Mouse (Mus musculus) liver, postnatal 0 days (tissue): ENCODE results near the gene 4930544D05Rik. TPM values are rescaled to one million over a fixed set of nuclear protein-coding genes. Genes with fewer than 3 reads are reported as not detected.
"Not testable (repeated sequence)": the region's sequence is repeated elsewhere in the genome, so short reads cannot be mapped to it uniquely, and the experiment has no call there.

Experiments used
- ATAC-seq: fragments of 200-750 bp; cut with Nextera tagmentation; 2 replicates; pipeline ENCODE4 v1.8.0; 2017; ENCODE audit warnings: mild to moderate bottlenecking, moderate library complexity
- DNase-seq: peaks from one replicate; pipeline ENCODE4 v3.0.0-alpha.2; 2016
- H3K27ac ChIP-seq: fragments of 300-500 bp; sonication (generic); 2 replicates; pipeline ENCODE4 v1.5.1; 2014; ENCODE audit warnings: antibody characterized with exemption, moderate library complexity, mild to moderate bottlenecking, low read depth
- H3K27me3 ChIP-seq: fragments of 300-500 bp; sonication (generic); 2 replicates; pipeline ENCODE4 v1.6.1; 2014; ENCODE audit warnings: low read length, control low read depth, mixed read lengths; ENCODE audit not compliant: insufficient read depth
- H3K36me3 ChIP-seq: fragments of 300-500 bp; sonication (generic); replicated peaks from 2 replicates; pipeline ENCODE4 v1.6.1; 2014; ENCODE audit warnings: mild to moderate bottlenecking, control low read depth, low read length, moderate library complexity, mixed read lengths; ENCODE audit not compliant: insufficient read depth
- H3K4me1 ChIP-seq: fragments of 300-500 bp; sonication (generic); 2 replicates; pipeline ENCODE4 v1.6.1; 2014; ENCODE audit warnings: antibody characterized with exemption, mild to moderate bottlenecking, control low read depth; ENCODE audit not compliant: insufficient read depth
- H3K4me2 ChIP-seq: fragments of 300-500 bp; sonication (generic); 2 replicates; pipeline ENCODE4 v1.6.1; 2014; ENCODE audit warnings: low read depth, mild to moderate bottlenecking, low read length, moderate library complexity, mixed read lengths
- H3K4me3 ChIP-seq: fragments of 300-500 bp; sonication (generic); 2 replicates; pipeline ENCODE4 v1.5.1; 2014; ENCODE audit warnings: low read depth, low read length
- H3K9ac ChIP-seq: fragments of 300-500 bp; sonication (generic); replicated peaks from 2 replicates; pipeline ENCODE4 v1.6.1; 2014; ENCODE audit warnings: mild to moderate bottlenecking, moderate library complexity
- H3K9me3 ChIP-seq: fragments of 300-500 bp; sonication (generic); 2 replicates; pipeline ENCODE4 v1.6.1; 2016; ENCODE audit warnings: mild to moderate bottlenecking, control low read depth, low read length, mixed read lengths
- CTCF ChIP-seq: sonication (generic); IDR thresholded peaks from 2 replicates; pipeline ENCODE4 v1.5.1; 2016; ENCODE audit warnings: antibody characterized with exemption, low read depth
- EP300 ChIP-seq: IDR thresholded peaks from 2 replicates; pipeline ENCODE4 v1.6.1; 2016; ENCODE audit warnings: antibody characterized with exemption, low read depth, mild to moderate bottlenecking
- WGBS: fragments of 180-500 bp; shearing (Covaris S2); extraction: QIAGEN DNeasy Blood & Tissue Kit; methylation state at CpG from one replicate; pipeline ENCODE4 v1.1.7; 2014; ENCODE audit not compliant: insufficient replicate concordance; 5-methylcytosine and 5-hydroxymethylcytosine counted together
- polyA plus RNA-seq: library from polyadenylated mRNA; unstranded; fragments of >200 nt; fragmentation: Nextera tagmentation; extraction: Ambion mirVana; gene quantifications from 2 replicates; pipeline ENCODE4 v1.2.1, GENCODE M21; 2015

4930544D05Rik gene
- not detected in 2 replicates for polyA plus RNA-seq

DNA sequence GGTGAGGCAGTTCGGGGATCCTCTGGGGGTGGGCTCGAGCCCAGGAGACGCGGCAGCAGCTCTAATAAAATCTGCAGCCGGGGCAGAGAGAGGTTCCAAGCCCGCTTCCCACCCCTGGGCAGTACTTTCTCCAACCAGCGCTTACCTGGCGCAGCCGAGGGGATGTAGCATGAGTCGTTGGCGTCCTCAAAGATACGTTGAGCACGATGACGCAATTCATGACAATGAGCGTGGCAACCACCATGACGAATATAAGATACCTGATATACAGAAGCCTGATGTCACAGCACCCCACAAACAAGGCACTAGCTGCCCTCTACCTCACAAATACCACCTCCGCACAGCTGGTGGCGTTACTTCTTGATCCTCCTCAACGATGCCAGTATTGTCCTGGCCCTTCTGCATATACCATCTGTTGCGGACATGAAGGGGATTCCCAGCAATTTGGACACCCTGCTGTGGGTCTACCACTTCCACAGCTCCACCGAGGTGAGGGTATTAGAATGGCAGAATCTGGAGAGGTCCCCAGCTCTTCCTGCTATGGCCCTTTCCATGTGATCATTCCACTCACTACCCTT, at the start of gene 4930544D05Rik:
TSS of gene 4930544D05Rik (plus strand) at position 333 of the 578 bp plus-strand sequence.
- Histone ChIP-seq H3K9me3 (no peaks in the 10 kb centered on the region), H3K9ac (peak within 1 kb of the TSS; percentile 59), H3K4me1 (peaks cover 14% of the 10 kb centered on the region), H3K4me3 (peak within 1 kb of the TSS; percentile 49), H3K27ac (no peak within 1 kb of the TSS), H3K27me3 (no peaks in the 10 kb centered on the region), H3K36me3 (peaks cover 11% of the 10 kb centered on the region), H3K4me2 (peak within 1 kb of the TSS; percentile 93)
- 18% methylated on average over 21 of the region's 21 CpGs for WGBS
- DNase-seq (no peak), ATAC-seq (no peak; the same call in 1 of the 2 replicates)
- TF ChIP-seq CTCF (no peak), EP300 (no peak)

DNA sequence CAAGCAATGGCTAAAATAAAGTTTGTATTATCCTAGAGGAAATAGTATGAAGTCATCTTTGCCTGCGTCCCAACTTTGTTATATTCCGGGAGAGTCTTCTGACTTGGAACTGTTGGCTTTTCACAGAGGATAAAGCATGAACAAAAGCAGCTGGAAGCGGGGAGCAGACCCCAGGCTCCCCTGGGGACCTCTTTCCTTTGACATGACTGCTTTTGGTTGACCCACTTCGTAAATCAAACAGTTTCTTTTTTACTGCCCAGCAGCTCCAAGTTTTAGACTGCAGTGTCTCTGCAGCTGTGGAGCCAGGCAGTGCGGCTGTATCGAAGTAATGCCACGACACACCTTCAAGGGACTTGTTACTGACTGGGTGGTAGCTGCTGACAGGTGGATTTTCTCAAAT, 49.1 kb upstream of the 4930544D05Rik start:
- Histone ChIP-seq H3K9ac (no peak overlapping the region), H3K4me3 (no peak overlapping the region), H3K4me1 (peaks cover 24% of the 10 kb centered on the region), H3K27me3 (no peaks in the 10 kb centered on the region), H3K36me3 (no peaks in the 10 kb centered on the region), H3K9me3 (no peaks in the 10 kb centered on the region), H3K27ac (no peak overlapping the region), H3K4me2 (no peak overlapping the region)
- 82% methylated on average over 7 of the region's 7 CpGs for WGBS
- ATAC-seq: no peak
- TF ChIP-seq CTCF (no peak), EP300 (no peak)
- DNase-seq: no peak

DNA sequence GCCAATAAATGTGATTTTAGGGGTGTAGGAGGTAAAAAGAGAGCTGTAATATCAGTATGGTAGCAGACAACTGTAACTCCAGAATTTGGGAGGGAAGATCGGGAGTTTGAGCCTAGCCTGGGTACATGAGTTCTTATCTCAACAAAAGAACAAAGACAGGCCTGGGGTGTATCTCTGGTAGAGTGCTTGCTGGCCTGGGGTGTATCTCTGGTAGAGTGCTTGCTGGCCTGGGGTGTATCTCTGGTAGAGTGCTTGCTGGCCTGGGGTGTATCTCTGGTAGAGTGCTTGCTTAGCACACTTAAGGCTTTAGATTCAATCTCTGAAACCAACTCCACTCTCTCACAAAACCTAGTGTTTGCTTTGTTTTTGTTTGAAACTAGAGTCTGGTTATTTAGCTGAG, 45.0 kb upstream of the 4930544D05Rik start:
- not testable (repeated sequence) for ATAC-seq, H3K36me3 ChIP-seq, H3K27ac ChIP-seq, DNase-seq, H3K4me3 ChIP-seq, H3K27me3 ChIP-seq, H3K4me2 ChIP-seq, H3K9me3 ChIP-seq, H3K9ac ChIP-seq
- WGBS: 52% methylated on average over 1 of the region's 1 CpGs
- peaks cover 11% of the 10 kb centered on the region for H3K4me1 ChIP-seq

DNA sequence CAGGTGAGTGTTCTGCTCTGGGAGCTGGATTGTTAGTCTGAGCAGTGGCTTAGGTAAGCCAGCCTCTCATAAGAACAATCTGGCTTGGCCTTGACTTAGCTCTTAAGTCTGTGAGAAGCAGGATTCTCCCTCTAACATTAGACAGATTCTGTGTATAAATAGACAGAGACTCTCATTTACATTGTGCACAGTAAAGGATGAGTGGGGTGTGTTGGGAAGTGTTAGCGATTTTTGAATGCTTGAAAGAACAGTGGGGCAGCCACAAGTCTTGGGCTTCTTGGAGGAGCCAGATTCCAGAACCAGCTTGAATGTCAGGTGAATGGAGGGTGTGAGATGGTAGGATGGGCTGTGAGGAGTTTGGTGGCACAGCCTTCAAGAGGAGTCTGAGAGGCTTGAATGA, 44.0 kb upstream of the 4930544D05Rik start:
- no peak overlapping the region for H3K9ac ChIP-seq
- H3K27me3 ChIP-seq: no peaks in the 10 kb centered on the region
- no peak for ATAC-seq
- TF ChIP-seq EP300 (no peak), CTCF (no peak)
- no peak overlapping the region for H3K27ac ChIP-seq
- H3K4me3 ChIP-seq: no peak overlapping the region
- H3K9me3 ChIP-seq: no peaks in the 10 kb centered on the region
- WGBS: 90% methylated on average over 1 of the region's 1 CpGs
- no peaks in the 10 kb centered on the region for H3K36me3 ChIP-seq
- H3K4me2 ChIP-seq: no peak overlapping the region
- H3K4me1 ChIP-seq: peaks cover 16% of the 10 kb centered on the region
- DNase-seq: no peak

DNA sequence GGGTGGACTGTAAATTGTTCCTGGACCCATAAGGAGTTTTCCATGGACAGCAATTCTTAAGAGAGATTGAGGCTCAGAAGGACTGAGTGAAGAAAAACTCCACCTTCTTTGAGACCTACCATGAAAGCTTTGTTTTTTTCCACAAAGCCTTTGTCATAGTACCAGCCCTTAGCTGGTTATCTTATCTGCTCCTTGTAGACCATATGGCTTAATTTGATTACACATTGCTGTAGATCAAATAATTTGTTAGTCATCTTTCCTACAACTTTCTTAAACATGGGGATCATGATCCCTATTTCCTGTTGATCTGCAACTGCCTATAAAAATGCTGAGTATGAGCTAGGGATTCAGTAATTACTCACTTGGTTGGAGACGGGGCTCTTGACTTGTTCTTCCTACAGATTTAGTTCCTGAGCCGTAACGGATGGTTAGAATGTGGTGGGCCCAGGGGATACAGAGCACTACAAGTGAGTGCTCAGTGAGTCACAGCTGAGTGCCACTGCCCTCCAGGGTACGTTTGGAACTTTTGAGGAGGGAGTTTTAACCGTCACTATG, 43.2 kb upstream of the 4930544D05Rik start:
- Histone ChIP-seq H3K9me3 (no peaks in the 10 kb centered on the region), H3K36me3 (no peaks in the 10 kb centered on the region), H3K4me3 (no peak overlapping the region), H3K4me1 (peaks cover 21% of the 10 kb centered on the region), H3K4me2 (no peak overlapping the region), H3K9ac (no peak overlapping the region), H3K27ac (peak overlapping the region; percentile 39; the same call in 1 of the 2 replicates), H3K27me3 (no peaks in the 10 kb centered on the region)
- 44% methylated on average over 5 of the region's 5 CpGs for WGBS
- TF ChIP-seq CTCF: no peak
- TF ChIP-seq EP300: peak; percentile 62; the same call in 1 of the 2 replicates
- ATAC-seq: peak; percentile 47; the same call in 1 of the 2 replicates
- no peak for DNase-seq

DNA sequence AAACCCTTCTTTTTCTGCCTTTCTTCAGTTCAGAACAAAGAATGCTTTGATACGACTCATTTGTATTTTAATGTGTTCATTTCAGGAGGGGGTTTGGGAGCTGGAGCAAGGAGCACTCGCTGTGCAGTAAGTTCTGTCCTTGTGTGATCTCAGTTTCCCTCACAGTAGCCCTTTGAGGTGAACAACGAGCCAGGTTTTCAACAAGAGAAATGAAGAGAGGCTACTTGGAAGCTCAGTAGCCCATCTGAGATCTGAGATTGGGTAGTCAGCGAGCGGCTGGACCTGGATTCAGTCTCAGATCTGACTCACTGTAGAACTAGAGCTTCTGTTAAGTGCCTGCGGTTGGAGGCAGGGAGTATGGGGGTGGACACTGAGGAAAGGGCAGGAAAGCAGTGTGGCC, 41.8 kb upstream of the 4930544D05Rik start:
- no peak overlapping the region for H3K4me3 ChIP-seq
- no peak overlapping the region for H3K27ac ChIP-seq
- no peak for TF ChIP-seq CTCF
- no peak for TF ChIP-seq EP300
- H3K27me3 ChIP-seq: no peaks in the 10 kb centered on the region
- DNase-seq: no peak
- peaks cover 28% of the 10 kb centered on the region for H3K4me1 ChIP-seq
- no peak for ATAC-seq
- 82% methylated on average over 6 of the region's 6 CpGs for WGBS
- no peak overlapping the region for H3K4me2 ChIP-seq
- no peak overlapping the region for H3K9ac ChIP-seq
- H3K9me3 ChIP-seq: no peaks in the 10 kb centered on the region
- H3K36me3 ChIP-seq: no peaks in the 10 kb centered on the region
